ENCODE assay signal across 13 mouse cellular contexts in the genomic region with DNA sequence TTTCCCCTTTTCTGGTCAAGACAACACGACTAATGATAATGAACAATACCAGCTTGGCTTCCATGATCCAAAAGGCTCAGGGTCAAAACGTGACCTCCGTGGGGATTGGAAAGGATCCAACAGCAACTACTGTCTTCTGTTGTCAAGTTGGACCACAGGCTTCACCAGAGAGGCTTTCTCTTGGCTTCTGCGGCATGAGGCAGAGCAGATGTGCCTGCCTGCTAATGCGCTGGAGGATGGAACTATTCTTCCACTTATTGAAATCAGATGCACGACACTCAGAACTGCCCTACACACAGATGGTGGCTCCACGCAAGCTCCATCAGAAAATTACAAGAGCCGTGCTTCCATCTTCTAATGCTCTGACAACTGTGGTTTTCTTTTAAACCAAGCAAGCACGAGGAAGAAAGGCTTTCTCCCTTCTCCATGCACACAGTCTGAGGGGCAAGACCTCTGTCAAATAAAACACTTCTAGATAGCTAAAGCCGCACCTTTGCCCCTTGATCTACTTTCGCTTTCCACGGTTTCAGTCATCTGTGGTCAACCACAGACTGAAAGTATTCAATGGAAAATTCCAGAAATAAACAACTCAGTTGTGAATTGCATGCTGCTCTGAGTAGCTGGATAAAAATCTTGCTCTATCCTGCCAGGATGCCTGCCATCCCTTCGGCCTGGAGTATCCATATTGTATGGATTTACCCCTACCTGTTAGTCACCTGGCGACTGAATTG. TPM values are rescaled to one million over a fixed set of nuclear protein-coding genes. Genes with fewer than 3 reads are reported as not detected.
DNase-seq lines count a peak whose midpoint lies in the region; ATAC-seq lines count a peak whose summit lies in the region.
"Had no signal": no experiment of that assay in that cellular context is flagged by ENCODE, and none has a peak within 500 bp of the region (broad histone marks: within the 10 kb centered on the region; RNA-seq: fewer than 3 reads in every experiment).

No protein-coding gene starts in this region.

- no peaks in the 10 kb centered on the region for H3K27me3 ChIP-seq in kidney, embryonic 14.5 days (ENCODE audit: control insufficient read depth, insufficient read depth, low read length)
- no peaks in the 10 kb centered on the region for H3K27me3 ChIP-seq in limb, embryonic 15.5 days
- H3K27me3 ChIP-seq in forebrain, embryonic 16.5 days (replicated peaks; ENCODE audit: control insufficient read depth, insufficient read depth, low read length) = no peaks in the 10 kb centered on the region

- no peak overlapping the region for H3K27ac ChIP-seq in kidney, embryonic 14.5 days (ENCODE audit: low read depth, low read length)
- peak overlapping the region; percentile 55 for H3K27ac ChIP-seq in limb, embryonic 15.5 days
- no peak overlapping the region for H3K27ac ChIP-seq in forebrain, embryonic 16.5 days (ENCODE audit: low read length)
- H3K27ac ChIP-seq: macrophage had no signal

- H3K36me3 ChIP-seq in kidney, embryonic 14.5 days (ENCODE audit: control insufficient read depth, insufficient read depth, low read length) = no peaks in the 10 kb centered on the region
- H3K36me3 ChIP-seq in limb, embryonic 15.5 days = no peaks in the 10 kb centered on the region
- H3K36me3 ChIP-seq in forebrain, embryonic 16.5 days (ENCODE audit: control insufficient read depth, insufficient read depth) = no peaks in the 10 kb centered on the region
- H3K36me3 ChIP-seq: G1E had no signal

- no peaks in the 10 kb centered on the region for H3K9me3 ChIP-seq in kidney, embryonic 14.5 days (ENCODE audit: control insufficient read depth, low read length)
- no peaks in the 10 kb centered on the region for H3K9me3 ChIP-seq in limb, embryonic 15.5 days
- H3K9me3 ChIP-seq in forebrain, embryonic 16.5 days (ENCODE audit: control insufficient read depth, low read length) = no peaks in the 10 kb centered on the region
- H3K9me3 ChIP-seq: G1E had no signal

- DNase-seq in kidney, adult 18-20 months = peak; percentile 18
- DNase-seq in brain, adult 2 months (ENCODE audit: low read depth, low spot score) = peak; percentile 50
- peak; percentile 30 to 51 for DNase-seq in kidney, adult 8-10 months
- no peak for DNase-seq in urinary bladder, postnatal 36 days (ENCODE audit: low spot score in 2 of 2)
- DNase-seq: adrenal gland, postnatal 25 days; cerebellum, adult 8-10 months; heart, adult 18-20 months had no signal

- no peak for ATAC-seq in kidney, embryonic 14.5 days (ENCODE audit: low FRiP score, low TSS enrichment)
- ATAC-seq in limb, embryonic 15.5 days (ENCODE audit: insufficient number of reproducible peaks, low FRiP score, low TSS enrichment, low read depth) = no peak
- no peak for ATAC-seq in forebrain, embryonic 16.5 days
- ATAC-seq: hindbrain, embryonic 16.5 days had no signal

- 61% methylated on average over 14 of the region's 14 CpGs for WGBS in kidney, embryonic 14.5 days
- 52% methylated on average over 14 of the region's 14 CpGs for WGBS in limb, embryonic 15.5 days
- 80% methylated on average over 14 of the region's 14 CpGs for WGBS in forebrain, embryonic 16.5 days

- H3K4me1 ChIP-seq in kidney, embryonic 14.5 days (ENCODE audit: control insufficient read depth, insufficient read depth, low read length) = no peaks in the 10 kb centered on the region
- peaks cover 12% of the 10 kb centered on the region for H3K4me1 ChIP-seq in limb, embryonic 15.5 days
- no peaks in the 10 kb centered on the region for H3K4me1 ChIP-seq in forebrain, embryonic 16.5 days (replicated peaks; ENCODE audit: control insufficient read depth, insufficient read depth, low read length)

- no peak overlapping the region for H3K4me2 ChIP-seq in kidney, embryonic 14.5 days (replicated peaks; ENCODE audit: low read depth, low read length)
- H3K4me2 ChIP-seq in limb, embryonic 15.5 days = no peak overlapping the region
- no peak overlapping the region for H3K4me2 ChIP-seq in forebrain, embryonic 16.5 days (ENCODE audit: low read length)

- H3K9ac ChIP-seq in kidney, embryonic 14.5 days (ENCODE audit: low read depth, low read length) = no peak overlapping the region
- no peak overlapping the region for H3K9ac ChIP-seq in limb, embryonic 15.5 days
- no peak overlapping the region for H3K9ac ChIP-seq in forebrain, embryonic 16.5 days (replicated peaks; ENCODE audit: low read depth, low read length)

- H3K4me3 ChIP-seq in kidney, embryonic 14.5 days (ENCODE audit: low read length) = no peak overlapping the region
- H3K4me3 ChIP-seq in limb, embryonic 15.5 days = no peak overlapping the region
- no peak overlapping the region for H3K4me3 ChIP-seq in forebrain, embryonic 16.5 days (replicated peaks; ENCODE audit: low read length)

RNA-seq across cellular contexts. Expression of gene Ngf, which starts 20.8 kb away (rescaled TPM):
- polyA plus RNA-seq in kidney, embryonic 14.5 days (2014; fragmentation: Nextera tagmentation; extraction: Ambion mirVana) = 1.6 and 2.7 TPM in 2 replicates
- 11.1 and 11.7 TPM in 2 replicates for polyA plus RNA-seq in limb, embryonic 15.5 days (2015; fragmentation: Nextera tagmentation; extraction: Ambion mirVana)
- 0.82 and 1.1 TPM in 2 replicates for polyA plus RNA-seq in forebrain, embryonic 16.5 days (2015; fragmentation: Nextera tagmentation; extraction: Ambion mirVana)
- polyA plus RNA-seq: G1E, macrophage had no signal

Comparison
In these comparisons a context has a peak if more than half of its experiments do, and no peak if none do; other contexts are left out.
1. DNase-seq: peak in kidney, adult 18-20 months (single experiment), brain, adult 2 months (single experiment) and kidney, adult 8-10 months (2 of 2); none in urinary bladder, postnatal 36 days (0 of 2).